Mouse (Mus musculus) liver, embryonic 14.5 days (tissue): ENCODE measurements at regions not wholly inside any gene's neighbourhood (a gene's known extent, or its start where the extent isn't known, plus 50 kb on each side); places are given as distances from the start of the nearest gene placed in this dataset.

Source experiments
- ATAC-seq: fragments of 200-750 bp; cut with Nextera tagmentation; 2 replicates; pipeline ENCODE4 v1.8.0; 2017; ENCODE audit warnings: moderate number of reproducible peaks, mild to moderate bottlenecking, moderate library complexity; ENCODE audit not compliant: insufficient read depth
- DNase-seq, 3 experiments: peaks; one replicate each; pipeline ENCODE4 v3.0.0-alpha.2; 2012 to 2013; ENCODE audit warnings: low read depth in 3 of 3, low spot score in 3 of 3
- H3K27ac ChIP-seq: fragments of 300-500 bp; sonication (generic); 2 replicates; pipeline ENCODE4 v1.5.1; 2014; ENCODE audit warnings: moderate library complexity, mild to moderate bottlenecking, control low read depth, inconsistent platforms
- H3K27me3 ChIP-seq: fragments of 300-500 bp; sonication (generic); 2 replicates; pipeline ENCODE4 v1.6.1; 2014; ENCODE audit warnings: mild to moderate bottlenecking, low read length, moderate library complexity; ENCODE audit not compliant: control insufficient read depth, insufficient read depth
- H3K36me3 ChIP-seq: fragments of 300-500 bp; sonication (generic); replicated peaks from 2 replicates; pipeline ENCODE4 v1.6.1; 2014; ENCODE audit warnings: low read depth; ENCODE audit not compliant: control insufficient read depth, insufficient read depth
- H3K4me1 ChIP-seq, 2 experiments: fragments of 200-500 bp in 1 of 2; fragments of 300-500 bp in 1 of 2; sonication (generic) in 1 of 2; replicated peaks; 2 replicates each; pipeline ENCODE4 v1.6.1; 2012 to 2014; ENCODE audit warnings: antibody characterized with exemption in 1 of 2, inconsistent platforms in 1 of 2, low read length in 1 of 2; ENCODE audit not compliant: control insufficient read depth in 2 of 2, insufficient read depth in 2 of 2
- H3K4me2 ChIP-seq: fragments of 300-500 bp; sonication (generic); 2 replicates; pipeline ENCODE4 v1.6.1; 2014; ENCODE audit warnings: low read depth, mild to moderate bottlenecking, control low read depth, moderate library complexity
- H3K4me3 ChIP-seq, 2 experiments: fragments of 200-500 bp in 1 of 2; fragments of 300-500 bp in 1 of 2; sonication (generic) in 1 of 2; 2 replicates each; pipeline ENCODE4 v1.5.1; 2012 to 2014; ENCODE audit warnings: low read depth in 2 of 2, low read length in 2 of 2, mild to moderate bottlenecking in 2 of 2, control low read depth in 1 of 2, inconsistent platforms in 1 of 2, moderate library complexity in 1 of 2; ENCODE audit not compliant: insufficient read depth in 1 of 2
- H3K9ac ChIP-seq: fragments of 300-500 bp; sonication (generic); replicated peaks from 2 replicates; pipeline ENCODE4 v1.6.1; 2014; ENCODE audit warnings: mild to moderate bottlenecking, control low read depth, moderate library complexity
- H3K9me3 ChIP-seq: fragments of 300-500 bp; sonication (generic); 2 replicates; pipeline ENCODE4 v1.6.1; 2016; ENCODE audit warnings: low read length, mixed read lengths; ENCODE audit not compliant: control insufficient read depth
- CTCF ChIP-seq: IDR thresholded peaks from 2 replicates; pipeline ENCODE4 v1.5.1; 2016; ENCODE audit warnings: antibody characterized with exemption, low read depth, control low read depth
- EP300 ChIP-seq: IDR thresholded peaks from 2 replicates; pipeline ENCODE4 v1.6.1; 2016; ENCODE audit warnings: antibody characterized with exemption, low read depth
- WGBS: fragments of 180-500 bp; shearing (Covaris S2); extraction: QIAGEN DNeasy Blood & Tissue Kit; methylation state at CpG from one replicate; pipeline ENCODE4 v1.1.7; 2014; ENCODE audit not compliant: insufficient replicate concordance; 5-methylcytosine and 5-hydroxymethylcytosine counted together

GRCm38 (mm10) chr10:68967976-68968968 lies 183.0 kb upstream of the Rhobtb1 start:
- H3K4me2 ChIP-seq: no peak overlapping the region
- H3K9me3 ChIP-seq: no peaks in the 10 kb centered on the region
- H3K9ac ChIP-seq: no peak overlapping the region
- DNase-seq: no peak
- no peaks in the 10 kb centered on the region for H3K4me1 ChIP-seq
- no peak for ATAC-seq
- no peaks in the 10 kb centered on the region for H3K27me3 ChIP-seq
- WGBS: 58% methylated on average over 15 of the region's 15 CpGs
- TF ChIP-seq CTCF (no peak), EP300 (no peak)
- H3K4me3 ChIP-seq: no peak overlapping the region
- H3K27ac ChIP-seq: no peak overlapping the region
- H3K36me3 ChIP-seq: no peaks in the 10 kb centered on the region

- no peak overlapping the region for H3K9ac ChIP-seq
- DNase-seq: no peak
- TF ChIP-seq CTCF: no peak
- no peak for TF ChIP-seq EP300
- no peaks in the 10 kb centered on the region for H3K4me1 ChIP-seq
- H3K27ac ChIP-seq: no peak overlapping the region
- no peak for ATAC-seq
- H3K36me3 ChIP-seq: no peaks in the 10 kb centered on the region
- H3K9me3 ChIP-seq: no peaks in the 10 kb centered on the region
- 43% methylated on average over 2 of the region's 2 CpGs for WGBS
- no peak overlapping the region for H3K4me3 ChIP-seq
- no peak overlapping the region for H3K4me2 ChIP-seq
- H3K27me3 ChIP-seq: no peaks in the 10 kb centered on the region
Measured at GRCm38 (mm10) chr10:68970521-68970920, 180.7 kb upstream of the Rhobtb1 start.

GRCm38 (mm10) chr10:68974771-68975170 lies 176.5 kb upstream of the Rhobtb1 start:
- no peak overlapping the region for H3K4me3 ChIP-seq
- DNase-seq (no peak), ATAC-seq (no peak)
- no peaks in the 10 kb centered on the region for H3K27me3 ChIP-seq
- no peak overlapping the region for H3K4me2 ChIP-seq
- H3K27ac ChIP-seq: no peak overlapping the region
- no peaks in the 10 kb centered on the region for H3K36me3 ChIP-seq
- 66% methylated on average over 7 of the region's 7 CpGs for WGBS
- H3K4me1 ChIP-seq: no peaks in the 10 kb centered on the region
- no peak overlapping the region for H3K9ac ChIP-seq
- no peak for TF ChIP-seq CTCF
- no peaks in the 10 kb centered on the region for H3K9me3 ChIP-seq

- H3K9me3 ChIP-seq: no peaks in the 10 kb centered on the region
- 67% methylated on average over 10 of the region's 10 CpGs for WGBS
- H3K27me3 ChIP-seq: no peaks in the 10 kb centered on the region
- TF ChIP-seq CTCF (no peak), EP300 (no peak)
- H3K4me1 ChIP-seq: no peaks in the 10 kb centered on the region
- H3K27ac ChIP-seq: no peak overlapping the region
- H3K4me3 ChIP-seq: no peak overlapping the region
- H3K9ac ChIP-seq: no peak overlapping the region
- ATAC-seq (no peak), DNase-seq (no peak)
- H3K36me3 ChIP-seq: no peaks in the 10 kb centered on the region
- no peak overlapping the region for H3K4me2 ChIP-seq
Measured at GRCm38 (mm10) chr10:68976443-68977025, 174.7 kb upstream of the Rhobtb1 start.

GRCm38 (mm10) chr10:68978115-68978514 lies 173.1 kb upstream of the Rhobtb1 start:
- Histone ChIP-seq H3K9ac (no peak overlapping the region), H3K4me2 (no peak overlapping the region), H3K27ac (no peak overlapping the region), H3K27me3 (no peaks in the 10 kb centered on the region), H3K4me1 (no peaks in the 10 kb centered on the region), H3K36me3 (no peaks in the 10 kb centered on the region), H3K9me3 (no peaks in the 10 kb centered on the region), H3K4me3 (no peak overlapping the region)
- TF ChIP-seq CTCF (peak; percentile 62), EP300 (no peak)
- DNase-seq (no peak), ATAC-seq (no peak)
- 49% methylated on average over 4 of the region's 4 CpGs for WGBS
